Mouse (Mus musculus) testis, postnatal 14 days (tissue): ENCODE measurements around the gene Rassf8.

Source experiments
- DNase-seq: peaks from one replicate; pipeline ENCODE4 v3.0.0; 2021; ENCODE audit warnings: low spot score

Rassf8 gene

GRCm38 (mm10) chr6:145776241-145776640, 29.7 kb downstream of the Rassf8 start:
- no peak for DNase-seq

- no peak for DNase-seq
Measured at GRCm38 (mm10) chr6:145779383-145779782, 32.8 kb downstream of the Rassf8 start.

- DNase-seq = no peak
Measured at GRCm38 (mm10) chr6:145780180-145780802, 33.7 kb downstream of the Rassf8 start.

GRCm38 (mm10) chr6:145781256-145781655, 34.7 kb downstream of the Rassf8 start:
- no peak for DNase-seq

GRCm38 (mm10) chr6:145781966-145782365, 35.4 kb downstream of the Rassf8 start:
- DNase-seq = no peak

- DNase-seq = no peak
Measured at GRCm38 (mm10) chr6:145787311-145787710, 40.8 kb downstream of the Rassf8 start.

- no peak for DNase-seq
Measured at GRCm38 (mm10) chr6:145789738-145790137, 43.2 kb downstream of the Rassf8 start.

GRCm38 (mm10) chr6:145792373-145792772, 45.8 kb downstream of the Rassf8 start:
- DNase-seq = no peak

- no peak for DNase-seq
Measured at GRCm38 (mm10) chr6:145793109-145793593, 46.6 kb downstream of the Rassf8 start.

- DNase-seq = no peak
Measured at GRCm38 (mm10) chr6:145794671-145795070, 48.1 kb downstream of the Rassf8 start.

GRCm38 (mm10) chr6:145796191-145797023, 49.9 kb downstream of the Rassf8 start:
- no peak for DNase-seq

GRCm38 (mm10) chr6:145797692-145798091, 51.1 kb downstream of the Rassf8 start:
- DNase-seq = no peak

GRCm38 (mm10) chr6:145801796-145802488, 55.4 kb downstream of the Rassf8 start:
- no peak for DNase-seq

GRCm38 (mm10) chr6:145802881-145803280, 56.3 kb downstream of the Rassf8 start:
- DNase-seq = no peak

- no peak for DNase-seq
Measured at GRCm38 (mm10) chr6:145804276-145804675, 57.7 kb downstream of the Rassf8 start.

GRCm38 (mm10) chr6:145806784-145807183, 60.2 kb downstream of the Rassf8 start:
- no peak for DNase-seq

- no peak for DNase-seq
Measured at GRCm38 (mm10) chr6:145807929-145808328, 61.4 kb downstream of the Rassf8 start.

GRCm38 (mm10) chr6:145809566-145809965, 63.0 kb downstream of the Rassf8 start:
- DNase-seq = no peak

- no peak for DNase-seq
Measured at GRCm38 (mm10) chr6:145810015-145810414, 63.5 kb downstream of the Rassf8 start.

GRCm38 (mm10) chr6:145811174-145811573, 64.6 kb downstream of the Rassf8 start:
- no peak for DNase-seq

GRCm38 (mm10) chr6:145815200-145815599, 68.7 kb downstream of the Rassf8 start:
- no peak for DNase-seq

- no peak for DNase-seq
Measured at GRCm38 (mm10) chr6:145819151-145819550, 72.6 kb downstream of the Rassf8 start.

GRCm38 (mm10) chr6:145822218-145822617, 75.7 kb downstream of the Rassf8 start:
- no peak for DNase-seq
